Mouse (Mus musculus) ES-E14 (cell line): ENCODE results near the gene Sla2. TPM values are rescaled to one million over a fixed set of nuclear protein-coding genes. Genes with fewer than 3 reads are reported as not detected.
A peak's percentile ranks its signal among the peaks of the same experiment; 100 is the strongest.

Experiments
- DNase-seq: peaks from one replicate; pipeline ENCODE4 v3.0.0-alpha.2; 2013; ENCODE audit warnings: low read depth, low spot score
- H3K27ac ChIP-seq: 2 replicates; pipeline ENCODE4 v1.5.1; 2012; ENCODE audit warnings: low read depth, mild to moderate bottlenecking, low read length, moderate library complexity, mixed read lengths; ENCODE audit not compliant: poor library complexity, insufficient read depth, severe bottlenecking
- H3K36me3 ChIP-seq: 2 replicates; pipeline ENCODE4 v1.6.1; 2012; ENCODE audit warnings: mild to moderate bottlenecking, low read length, moderate library complexity, mixed read lengths; ENCODE audit not compliant: control insufficient read depth, poor library complexity, insufficient read depth, severe bottlenecking
- H3K4me1 ChIP-seq, 2 experiments: fragments of 150-350 bp in 1 of 2; sonication (generic) in 1 of 2; 2 replicates each; pipeline ENCODE4 v1.6.1; 2012; ENCODE audit warnings: low read length in 2 of 2, mild to moderate bottlenecking in 1 of 2, mixed read lengths in 1 of 2; ENCODE audit not compliant: control insufficient read depth in 2 of 2, insufficient read depth in 2 of 2, poor library complexity in 1 of 2
- H3K4me3 ChIP-seq, 2 experiments: fragments of 150-350 bp in 1 of 2; sonication (generic) in 1 of 2; 2 replicates each; pipeline ENCODE4 v1.5.1; 2012; ENCODE audit warnings: low read length in 2 of 2, low read depth in 1 of 2, mild to moderate bottlenecking in 1 of 2, mixed read lengths in 1 of 2; ENCODE audit not compliant: insufficient read depth in 1 of 2, poor library complexity in 1 of 2, severe bottlenecking in 1 of 2
- H3K9ac ChIP-seq: 2 replicates; pipeline ENCODE4 v1.6.1; 2012; ENCODE audit warnings: low read depth, mild to moderate bottlenecking, low read length, mixed read lengths; ENCODE audit not compliant: poor library complexity, insufficient read depth, severe bottlenecking
- H3K9me3 ChIP-seq: fragments of 150-350 bp; sonication (generic); 2 replicates; pipeline ENCODE4 v1.6.1; 2012; ENCODE audit warnings: low read depth, mild to moderate bottlenecking, low read length; ENCODE audit not compliant: control insufficient read depth, insufficient read depth
- CHD2 ChIP-seq: IDR thresholded peaks from 2 replicates; pipeline ENCODE4 v1.6.1; 2014; ENCODE audit warnings: mild to moderate bottlenecking, low read depth, low read length, inconsistent platforms
- HCFC1 ChIP-seq: IDR thresholded peaks from 2 replicates; pipeline ENCODE4 v1.6.1; 2012; ENCODE audit warnings: low read length, inconsistent platforms, borderline replicate concordance; ENCODE audit not compliant: insufficient read depth
- MAFK ChIP-seq: IDR thresholded peaks from 2 replicates; pipeline ENCODE4 v1.6.1; 2014; ENCODE audit warnings: mild to moderate bottlenecking, low read depth, low read length, inconsistent platforms; ENCODE audit not compliant: insufficient read depth
- ZC3H11A ChIP-seq: IDR thresholded peaks from 2 replicates; pipeline ENCODE4 v1.6.1; 2012; ENCODE audit warnings: low read depth, mild to moderate bottlenecking, inconsistent platforms, low read length, borderline replicate concordance
- ZNF384 ChIP-seq: IDR thresholded peaks from 2 replicates; pipeline ENCODE4 v1.6.1; 2012; ENCODE audit warnings: low read depth, low read length, inconsistent platforms
- in situ Hi-C, 2 experiments: fragments of 600-800 bp; cut with MboI; formaldehyde crosslinking; loops; one replicate each; pipeline ENCODE4 v1.15.1; 2025; ENCODE audit warnings: low sequenced_read_pairs in 2 of 2, inconsistent platforms in 1 of 2; ENCODE audit not compliant: unreplicated experiment in 2 of 2
- total RNA-seq: library from RNA; depleted of rRNA; stranded (reverse); fragments of 300-350 nt; gene quantifications from 2 replicates; pipeline ENCODE4 v1.2.3, GENCODE M21; 2012

The Sla2 gene
- total RNA-seq, 1 experiment = 5.3 TPM

DNA sequence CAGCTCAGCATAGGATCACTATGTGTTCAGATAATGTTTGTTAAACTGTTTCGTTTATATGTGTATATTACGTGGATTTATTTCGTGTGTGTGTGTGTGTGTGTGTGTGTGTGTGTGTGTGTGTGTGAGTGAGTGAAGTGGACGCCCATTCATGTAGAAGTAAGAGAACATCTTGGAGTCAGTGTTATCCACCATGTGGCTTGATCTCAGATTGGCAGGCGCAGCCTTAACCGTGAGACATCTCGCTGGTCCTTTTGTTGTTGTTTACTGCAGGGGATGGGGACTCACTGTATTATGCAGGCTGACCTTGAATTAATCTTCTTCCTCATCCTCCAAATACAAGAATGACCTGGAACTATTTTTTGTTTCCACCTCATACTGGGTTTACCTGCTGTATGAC is 17.4 kb downstream of the Sla2 start:
- no peak for DNase-seq
- H3K4me1 ChIP-seq = peaks cover 2 to 5% of the 10 kb centered on the region in 2 experiments; a peak in 1 of 4 replicates
- no peaks in the 10 kb centered on the region for H3K9me3 ChIP-seq
- TF ChIP-seq CHD2 (no peak), MAFK (no peak), ZNF384 (no peak), ZC3H11A (no peak), HCFC1 (no peak)
- no peak overlapping the region for H3K27ac ChIP-seq
- peaks cover 33% of the 10 kb centered on the region for H3K36me3 ChIP-seq
- H3K4me3 ChIP-seq = no peak overlapping the region
- H3K9ac ChIP-seq = no peak overlapping the region
- in situ Hi-C loops = no loop called here

DNA sequence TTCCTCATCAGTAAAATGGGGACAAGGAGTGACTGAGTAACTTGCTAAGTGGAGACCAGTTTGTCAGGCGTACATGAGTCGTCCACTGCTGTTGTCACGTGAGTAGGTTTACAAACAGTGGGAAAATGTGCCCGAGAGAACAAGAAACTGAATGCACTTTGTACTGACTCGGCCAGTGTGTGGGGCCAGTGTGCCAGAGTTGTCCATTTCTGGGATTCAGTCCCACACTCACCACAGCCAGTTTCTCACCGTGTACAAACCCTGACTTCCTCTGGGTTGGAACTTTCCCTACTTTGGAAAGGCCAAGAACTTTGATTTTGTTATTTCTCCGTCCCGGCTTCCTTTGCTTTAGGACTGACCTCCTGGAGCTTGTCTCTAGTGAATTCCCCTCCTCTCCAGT is 18.0 kb downstream of the Sla2 start:
- in situ Hi-C loops = no loop called here
- no peak for TF ChIP-seq MAFK
- TF ChIP-seq CHD2 = no peak
- TF ChIP-seq HCFC1 = no peak
- TF ChIP-seq ZC3H11A = no peak
- H3K36me3 ChIP-seq = peaks cover 29% of the 10 kb centered on the region

DNA sequence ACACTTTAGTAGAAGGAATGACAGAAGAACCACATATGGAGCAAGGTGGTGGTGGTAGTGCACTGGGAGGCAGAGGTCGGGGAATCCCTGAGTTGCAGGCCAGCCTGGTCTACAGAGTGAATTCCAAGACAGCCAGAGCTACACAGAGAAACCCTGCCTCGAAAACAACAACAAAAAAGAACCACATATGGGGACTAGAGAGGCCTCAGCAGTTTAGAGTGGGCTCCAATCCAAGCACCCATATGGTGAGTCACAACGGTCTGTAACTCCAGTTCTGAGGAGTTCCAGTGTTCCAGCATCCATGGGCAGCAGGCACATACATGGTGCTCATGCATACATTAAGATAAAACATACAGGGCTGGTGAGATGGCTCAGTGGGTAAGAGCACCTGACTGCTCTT is 22.5 kb downstream of the Sla2 start:
- Histone ChIP-seq H3K9me3 (no peaks in the 10 kb centered on the region), H3K4me1 (no peaks in the 10 kb centered on the region), H3K9ac (no peak overlapping the region), H3K4me3 (peak overlapping the region in 1 of 2 experiments; percentile 85; a peak in 2 of 4 replicates), H3K27ac (no peak overlapping the region), H3K36me3 (peaks cover 17% of the 10 kb centered on the region)
- DNase-seq = no peak
- in situ Hi-C loops = no loop called here
- TF ChIP-seq ZNF384 (no peak), CHD2 (no peak)

More for the DNA sequence above, 18.0 kb downstream of the Sla2 start:
- no peak overlapping the region for H3K4me3 ChIP-seq
- no peaks in the 10 kb centered on the region for H3K9me3 ChIP-seq
- H3K4me1 ChIP-seq = peaks cover 2 to 5% of the 10 kb centered on the region in 2 experiments; a peak in 1 of 4 replicates
- DNase-seq = no peak
- H3K9ac ChIP-seq = no peak overlapping the region
- H3K27ac ChIP-seq = no peak overlapping the region

DNA sequence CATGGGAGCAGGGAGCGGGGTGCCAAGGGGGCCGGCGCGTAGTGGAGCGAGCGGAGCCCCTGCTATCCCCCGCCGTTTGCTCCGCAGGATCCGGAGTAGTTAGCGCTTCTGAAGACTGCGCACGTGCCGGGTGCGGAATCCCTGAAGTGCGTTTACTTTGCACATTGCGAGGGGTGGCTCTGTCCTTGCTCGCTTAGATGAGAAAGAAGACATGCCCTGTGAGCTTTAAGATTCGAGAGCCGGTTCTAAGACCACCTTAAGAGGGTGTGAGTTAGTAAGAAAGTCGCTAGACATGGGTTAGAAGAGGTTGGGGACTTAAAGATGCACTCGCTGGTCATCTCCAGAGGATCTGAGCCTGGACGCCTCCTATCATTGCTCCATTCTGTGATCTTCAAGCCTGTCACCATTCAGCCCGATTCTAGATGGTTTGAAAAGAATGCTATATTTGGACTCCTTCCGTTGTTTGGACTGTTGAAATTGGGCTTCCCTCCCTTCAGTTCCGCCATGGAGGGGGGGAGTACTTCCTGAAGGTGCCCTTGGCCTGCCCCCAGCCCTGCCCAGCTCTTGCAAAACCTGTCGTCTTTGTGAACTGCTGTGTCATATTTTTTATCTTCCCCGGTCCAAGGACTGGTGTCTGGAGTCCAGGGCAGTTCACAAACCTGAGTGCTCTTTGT is 23.4 kb downstream of the Sla2 start:
- in situ Hi-C loops = no loop called here
- no peak for DNase-seq

DNA sequence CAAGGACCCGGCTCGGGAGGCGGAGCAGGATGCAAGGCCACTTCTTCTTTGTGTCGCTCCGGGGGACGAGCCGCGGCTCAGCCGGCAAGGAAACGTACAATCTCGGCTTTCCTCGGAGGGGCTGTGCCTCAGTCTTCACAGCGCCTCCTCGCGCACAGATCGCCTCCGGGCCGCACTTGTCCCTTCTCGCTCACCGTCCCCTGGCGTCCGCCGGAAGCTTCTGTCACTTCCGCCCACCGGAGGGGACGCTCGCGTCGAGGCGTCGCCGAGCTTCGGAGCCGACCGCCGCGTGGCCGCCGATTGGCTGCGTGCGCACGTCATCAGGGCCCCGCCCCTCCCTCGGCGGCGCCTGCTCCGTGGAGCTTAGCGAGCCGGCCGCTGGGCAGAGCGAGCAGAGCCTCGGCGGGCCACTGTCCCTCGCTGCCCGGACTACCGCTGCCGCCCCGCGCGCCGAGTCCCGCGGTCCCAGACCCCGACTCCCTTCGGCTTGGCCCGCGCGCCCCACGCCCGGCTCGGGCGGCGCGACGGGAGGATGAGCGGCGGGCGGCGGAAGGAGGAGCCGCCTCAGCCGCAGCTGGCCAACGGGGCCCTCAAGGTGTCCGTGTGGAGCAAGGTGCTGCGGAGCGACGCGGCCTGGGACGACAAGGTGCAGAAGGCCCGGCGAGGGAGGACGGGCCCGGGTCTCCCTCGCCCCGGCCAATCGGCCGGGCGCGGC is 24.1 kb downstream of the Sla2 start, which contains the start of gene Rab5if:
Rab5if (plus strand) TSS at position 357 of the 715 bp plus-strand sequence.
- H3K4me1 ChIP-seq = peaks cover 0 to 1% of the 10 kb centered on the region in 2 experiments; a peak in 1 of 4 replicates
- H3K9ac ChIP-seq = peak within 1 kb of the TSS; percentile 98
- H3K9me3 ChIP-seq = no peaks in the 10 kb centered on the region
- H3K36me3 ChIP-seq = peaks cover 13% of the 10 kb centered on the region
- H3K27ac ChIP-seq = peak within 1 kb of the TSS; percentile 63
- no peak for TF ChIP-seq MAFK
- no peak for TF ChIP-seq ZNF384
- peak; percentile 82 for TF ChIP-seq HCFC1
- in situ Hi-C loops = no loop called here
- peak within 1 kb of the TSS; percentile 85 to 98 for H3K4me3 ChIP-seq
- DNase-seq = peak; percentile 94

More for the DNA sequence above, 23.4 kb downstream of the Sla2 start:
- peak overlapping the region; percentile 63 for H3K27ac ChIP-seq
- H3K4me3 ChIP-seq = peak overlapping the region; percentile 85 to 98
- peaks cover 14% of the 10 kb centered on the region for H3K36me3 ChIP-seq
- H3K4me1 ChIP-seq = no peaks in the 10 kb centered on the region
- H3K9ac ChIP-seq = peak overlapping the region; percentile 98
- H3K9me3 ChIP-seq = no peaks in the 10 kb centered on the region
- TF ChIP-seq CHD2 = no peak
